Mouse (Mus musculus): ENCODE measurements at regions not wholly inside any gene's neighbourhood (a gene's known extent, or its start where the extent isn't known, plus 50 kb on each side); places are given as distances from the start of the nearest gene placed in this dataset.

DNA sequence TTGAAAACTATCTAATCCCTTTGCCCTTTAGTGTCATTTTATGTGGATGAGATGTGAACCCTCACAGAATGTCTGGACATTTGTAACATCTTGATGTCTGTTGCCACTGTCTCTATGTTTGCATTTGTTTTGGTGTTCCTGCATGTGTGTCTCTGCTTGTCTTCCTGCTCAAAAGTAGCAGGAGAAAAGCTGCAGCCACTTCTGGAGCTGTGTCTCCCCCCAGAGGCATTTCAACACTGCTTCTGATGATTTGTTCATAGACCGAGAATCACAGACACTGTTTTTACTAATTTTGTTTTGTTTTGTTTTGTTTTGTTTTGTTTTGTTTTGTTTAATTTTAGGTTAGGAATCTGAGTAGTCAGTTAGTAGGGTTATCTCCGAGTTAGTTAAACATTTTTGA, 883.8 kb downstream of the Gbe1 start:
- peak; percentile 16 for DNase-seq

DNA sequence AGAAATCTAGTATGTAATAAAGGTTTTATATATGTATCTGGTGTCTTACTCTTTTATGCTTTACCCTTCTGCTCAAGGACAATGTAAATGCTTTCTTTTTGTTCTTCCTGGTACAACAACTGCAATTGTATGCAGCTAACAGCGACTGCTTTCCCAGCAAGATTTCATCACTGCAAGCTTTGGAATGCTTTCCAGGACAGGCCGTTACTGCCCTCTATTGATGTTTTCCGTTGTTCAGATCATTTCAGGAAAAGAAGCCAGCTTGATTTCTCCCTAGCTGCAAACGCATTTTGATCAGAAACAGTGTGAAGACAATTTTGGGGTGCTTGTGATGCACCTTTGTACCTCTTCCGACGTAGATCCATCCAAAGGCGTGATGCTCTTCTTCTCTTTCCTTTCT, 895.1 kb downstream of the Gbe1 start:
- no peak for DNase-seq

DNA sequence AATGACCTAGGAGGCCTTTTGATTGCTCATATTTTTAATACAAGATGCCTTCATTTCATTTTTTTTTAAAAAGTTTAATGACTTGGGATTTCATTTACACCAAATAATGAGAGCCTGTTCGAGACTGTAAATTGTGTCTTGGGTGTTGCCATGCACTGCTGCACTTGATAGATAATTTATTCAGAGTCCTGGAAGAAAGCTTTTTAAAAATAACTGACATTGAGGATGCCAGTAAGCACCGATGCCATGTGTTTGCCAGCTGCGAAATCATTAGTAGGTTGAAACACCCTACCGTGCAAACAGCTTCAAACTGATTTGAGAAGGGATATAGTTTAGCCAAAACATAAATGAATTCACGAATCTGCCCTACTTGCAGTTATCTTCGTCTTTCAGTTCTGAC, 910.7 kb downstream of the Gbe1 start:
- DNase-seq = no peak

DNA sequence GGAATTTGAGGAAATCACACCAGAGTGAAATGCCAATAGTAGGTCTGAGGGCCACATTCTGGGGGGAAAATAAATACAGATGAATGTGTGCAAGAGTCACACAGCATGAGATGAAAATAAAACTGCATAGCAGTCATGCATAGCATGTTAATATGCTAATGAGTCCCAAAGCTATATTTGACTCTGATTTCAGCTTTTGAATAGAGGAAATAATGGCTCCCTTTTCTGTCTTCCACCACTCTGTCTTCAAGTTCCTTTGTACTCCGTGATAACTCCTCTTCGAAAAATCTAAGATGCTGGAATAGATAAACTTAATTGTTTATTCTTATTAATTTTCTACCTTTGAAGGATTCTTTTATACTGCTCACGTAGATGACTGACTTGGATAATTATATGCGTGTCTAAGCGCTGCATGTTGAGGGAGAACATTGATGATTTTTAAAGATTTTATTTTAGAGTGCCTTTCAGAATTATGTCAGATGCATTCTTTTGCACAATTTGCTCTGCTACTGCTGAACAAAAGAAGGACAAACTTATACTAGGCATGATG, 916.4 kb downstream of the Gbe1 start:
- no peak for DNase-seq

DNA sequence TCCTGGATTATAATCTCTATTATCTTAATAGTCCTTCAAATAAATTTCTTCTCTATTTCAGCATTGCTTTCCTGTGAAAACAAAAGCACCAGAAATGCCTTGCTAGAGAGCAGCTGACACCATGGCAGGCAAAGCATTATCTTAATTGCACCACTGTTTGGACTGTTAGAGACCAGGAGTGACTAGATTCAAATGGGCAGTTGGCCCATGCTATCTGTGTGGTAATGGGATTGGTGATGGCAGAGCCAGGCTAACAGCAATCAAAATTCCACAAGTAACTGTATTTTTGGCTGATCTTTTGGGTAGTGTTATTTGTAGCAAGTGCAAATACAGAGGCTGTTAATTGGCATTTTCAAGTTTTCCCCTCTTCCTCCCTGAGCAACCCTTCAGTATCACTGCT, 929.3 kb downstream of the Gbe1 start:
- no peak for DNase-seq

DNA sequence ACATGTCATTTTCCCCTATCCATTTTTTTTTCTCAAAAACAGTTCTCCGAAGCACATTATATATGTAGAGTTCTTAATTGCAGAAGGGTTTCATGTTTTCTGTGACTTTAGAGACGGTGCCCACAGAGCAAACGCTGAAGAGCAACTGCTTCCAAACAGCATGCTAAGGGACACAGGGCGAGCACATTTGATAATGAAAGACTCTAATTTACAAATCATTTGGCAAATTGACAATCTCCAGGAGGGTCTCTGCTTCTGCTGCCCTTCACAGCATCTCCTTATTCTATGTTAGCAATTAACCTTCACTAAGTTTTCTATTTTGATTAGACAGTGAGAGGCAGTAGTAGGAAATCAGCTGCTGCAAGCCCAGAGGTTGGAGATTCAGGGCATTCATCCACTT, 929.7 kb downstream of the Gbe1 start:
- DNase-seq = no peak

DNA sequence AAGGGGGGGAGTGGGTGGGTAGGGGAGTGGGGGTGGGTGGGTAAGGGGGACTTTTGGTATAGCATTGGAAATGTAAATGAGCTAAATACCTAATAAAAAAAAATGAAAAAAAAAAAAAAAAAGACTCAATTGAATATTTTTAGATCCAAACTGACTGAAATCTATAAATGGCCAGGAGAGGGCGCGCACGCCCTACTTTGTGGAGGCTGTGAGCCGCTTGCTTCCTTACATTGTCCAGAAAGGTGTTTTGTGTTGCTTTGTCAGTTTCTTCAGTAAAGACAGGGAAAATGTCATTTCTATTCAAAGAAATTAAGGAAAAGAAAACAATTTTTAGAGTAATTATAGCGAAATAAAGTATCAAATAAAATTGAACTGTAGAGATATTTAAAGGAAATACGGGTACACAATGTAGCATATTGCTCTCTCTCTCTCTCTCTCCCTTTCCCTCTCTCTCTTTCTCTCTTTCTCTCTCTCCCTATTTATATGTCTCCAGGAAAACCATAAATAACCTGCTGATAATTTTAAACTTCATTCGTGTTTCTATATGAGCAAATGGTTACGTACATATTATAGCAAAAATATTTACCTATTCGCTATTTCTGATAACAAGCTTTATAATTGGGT, 933.9 kb downstream of the Gbe1 start:
- peak; percentile 83 for DNase-seq

DNA sequence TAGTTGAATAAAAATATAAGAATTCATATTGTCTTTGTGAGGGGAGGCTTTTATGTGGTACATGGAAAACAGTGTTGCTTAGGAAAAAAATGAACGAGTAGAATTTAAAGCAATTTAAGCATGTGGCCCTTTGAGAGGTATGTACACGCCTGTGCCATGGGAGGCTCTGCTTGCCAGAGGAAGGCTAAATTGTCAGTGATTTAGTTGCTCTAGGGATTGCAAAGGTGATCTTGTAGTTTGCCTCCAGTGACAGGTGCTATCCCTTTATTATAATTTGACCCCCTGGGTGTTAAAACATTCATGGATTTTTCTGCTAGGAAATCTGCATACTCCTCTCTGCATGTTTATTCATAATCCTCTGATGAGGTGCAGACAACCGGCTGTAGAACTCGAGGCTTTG, 942.0 kb downstream of the Gbe1 start:
- no peak for DNase-seq

DNA sequence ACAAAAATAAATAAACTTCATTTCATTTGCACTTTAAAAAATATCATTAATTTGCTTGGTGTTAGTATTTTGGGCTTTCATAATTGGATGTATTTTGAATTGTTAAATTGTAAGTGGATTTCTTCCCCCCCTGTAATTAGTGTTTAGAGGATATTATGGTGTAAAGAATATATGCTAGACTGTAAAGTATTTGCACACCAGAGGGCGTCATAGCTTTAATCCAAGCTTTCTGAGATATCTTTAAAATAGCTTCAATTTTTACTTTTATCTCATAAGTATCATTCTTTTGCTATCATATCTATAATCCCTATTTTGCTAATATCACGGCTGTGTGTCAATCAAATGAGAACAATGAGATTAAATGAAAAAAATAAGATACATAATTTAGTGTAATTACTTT, 942.4 kb downstream of the Gbe1 start:
- peak; percentile 11 for DNase-seq

DNA sequence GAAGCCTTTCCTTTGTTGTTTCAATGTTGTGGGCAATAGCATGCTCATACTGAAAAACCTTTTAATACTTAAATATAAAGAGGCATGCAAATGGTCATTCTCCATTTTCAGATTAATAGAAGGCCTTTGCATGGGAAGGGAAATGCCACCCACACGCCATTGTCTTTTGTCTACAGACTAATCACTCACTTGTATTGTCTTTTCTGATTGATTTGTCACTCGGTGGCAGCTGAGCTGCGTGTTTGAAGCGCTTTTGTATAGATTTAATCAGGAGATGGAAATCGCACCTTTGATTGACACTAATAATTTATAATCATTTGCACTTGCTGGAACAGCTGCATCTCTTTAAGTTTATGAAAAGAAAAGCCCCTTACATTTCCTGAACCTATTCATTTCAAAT, 953.4 kb downstream of the Gbe1 start:
- no peak for DNase-seq
